Mouse (Mus musculus) mature B cell (primary cell): Measurements from ENCODE around the gene Nfib.

Source experiments
- in situ Hi-C: fragments of 300-500 bp; cut with MboI; formaldehyde crosslinking; loops from 2 replicates; pipeline ENCODE4 v1.14.3; 2019

The Nfib gene

DNA sequence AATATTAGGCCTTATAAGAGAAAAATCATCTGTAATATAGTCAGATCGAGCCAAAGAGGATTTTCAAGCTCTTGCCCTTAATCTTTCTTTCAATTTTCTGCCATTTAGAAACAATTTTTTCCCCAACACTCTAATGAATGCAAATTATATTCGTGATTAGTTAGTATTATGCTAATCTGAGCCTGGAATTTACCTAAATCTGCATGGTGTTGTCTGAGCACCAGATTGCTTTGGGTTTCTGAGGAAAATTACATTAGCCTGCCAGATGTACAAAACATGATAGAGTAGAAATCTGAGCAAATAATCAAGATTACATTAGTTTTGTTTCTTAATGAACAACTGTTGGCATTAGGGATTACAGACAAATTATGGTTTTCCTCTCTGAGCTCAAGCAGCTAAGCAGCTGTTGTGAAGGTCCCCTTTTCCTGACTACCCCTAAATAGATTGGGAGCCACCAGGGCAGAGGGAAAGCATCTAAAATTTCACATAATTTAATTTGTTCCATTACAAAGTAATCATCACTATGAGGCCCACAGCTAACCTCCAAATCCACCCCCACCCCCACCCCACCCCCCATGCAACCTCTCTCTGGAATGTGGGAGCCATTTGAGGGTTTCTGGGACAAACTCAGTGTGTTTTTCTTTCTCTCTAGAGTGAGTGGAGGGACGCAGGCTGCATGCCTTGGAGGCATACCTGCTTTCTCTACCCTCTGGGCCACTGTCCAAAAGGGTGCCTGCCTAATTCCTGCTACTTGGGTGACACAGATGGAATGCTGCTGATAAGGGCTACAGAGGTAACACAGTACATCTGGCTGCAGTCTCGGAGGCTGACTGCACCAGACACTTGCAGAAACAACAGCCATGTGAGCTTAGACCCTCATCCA is 14.2 kb downstream of the Nfib start:
- in situ Hi-C loops = no loop called here

DNA sequence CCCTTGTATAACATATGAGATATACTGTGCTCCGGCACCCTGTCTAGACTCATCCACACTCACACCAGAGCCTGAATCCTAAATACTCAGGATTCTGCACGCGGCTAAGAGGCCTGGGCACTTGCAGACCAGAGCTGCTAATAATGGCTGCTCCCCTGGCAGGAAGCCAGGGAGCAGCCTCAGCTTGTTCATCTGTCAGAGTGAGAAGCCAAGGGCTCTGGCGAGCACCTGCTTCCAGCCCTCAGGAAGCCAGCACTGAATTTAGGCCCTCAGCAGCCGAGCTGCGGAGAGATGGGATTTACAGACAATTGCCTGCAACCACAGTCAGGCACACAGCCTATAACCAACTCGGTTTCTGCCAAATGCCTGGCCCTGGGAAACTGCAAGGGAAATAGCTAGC is 15.3 kb downstream of the Nfib start:
- in situ Hi-C loops = no loop called here

DNA sequence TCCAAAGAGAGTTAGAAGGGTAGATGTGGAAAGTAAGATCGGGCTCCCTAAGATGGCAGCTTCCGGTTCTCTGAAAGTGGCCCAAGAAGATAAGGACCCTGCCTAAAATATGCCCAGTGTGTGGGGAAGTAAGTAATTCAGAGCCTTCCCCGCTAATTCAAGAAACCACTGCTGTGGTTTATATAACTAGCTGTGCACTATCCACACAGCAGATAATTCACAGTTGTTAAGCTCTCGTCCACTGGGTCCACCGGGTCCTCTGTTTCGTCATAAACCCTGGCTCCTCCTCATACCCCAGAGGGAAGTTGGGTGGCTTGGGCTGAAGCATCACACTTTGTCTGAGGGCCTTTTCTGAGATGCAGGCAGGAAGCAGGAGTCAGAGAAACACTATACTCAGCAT is 19.5 kb downstream of the Nfib start:
- in situ Hi-C loops = no loop called here

DNA sequence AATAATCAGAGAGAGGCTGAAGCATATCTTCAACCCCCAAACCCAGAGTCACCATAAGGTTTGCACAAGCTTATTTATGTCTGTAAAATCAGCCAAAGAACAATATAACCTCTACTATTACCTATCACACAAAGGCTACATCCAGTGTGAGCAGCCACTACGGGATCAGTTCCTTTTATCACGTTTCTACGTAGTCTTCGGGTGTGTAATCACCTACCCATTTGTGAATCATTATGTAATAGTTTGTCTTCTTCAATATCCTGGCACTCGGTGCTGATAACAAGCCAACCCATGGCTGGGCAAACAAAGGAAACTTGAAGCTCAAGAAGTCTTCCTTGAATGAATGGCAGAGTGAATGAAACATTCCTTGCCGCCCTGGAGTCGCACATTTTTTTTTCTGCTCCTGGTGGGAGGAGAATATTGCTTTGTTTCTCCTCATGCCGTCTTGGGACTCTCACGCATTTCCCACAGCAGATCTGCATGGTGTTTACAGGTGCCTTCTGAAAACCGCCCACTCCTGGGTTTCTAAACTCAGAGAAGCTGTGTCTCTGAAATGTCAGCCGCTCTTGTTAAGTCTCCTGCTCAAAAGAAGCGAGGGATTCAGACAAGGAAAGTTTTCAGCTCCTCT is 21.3 kb downstream of the Nfib start:
- in situ Hi-C loops = no loop called here

DNA sequence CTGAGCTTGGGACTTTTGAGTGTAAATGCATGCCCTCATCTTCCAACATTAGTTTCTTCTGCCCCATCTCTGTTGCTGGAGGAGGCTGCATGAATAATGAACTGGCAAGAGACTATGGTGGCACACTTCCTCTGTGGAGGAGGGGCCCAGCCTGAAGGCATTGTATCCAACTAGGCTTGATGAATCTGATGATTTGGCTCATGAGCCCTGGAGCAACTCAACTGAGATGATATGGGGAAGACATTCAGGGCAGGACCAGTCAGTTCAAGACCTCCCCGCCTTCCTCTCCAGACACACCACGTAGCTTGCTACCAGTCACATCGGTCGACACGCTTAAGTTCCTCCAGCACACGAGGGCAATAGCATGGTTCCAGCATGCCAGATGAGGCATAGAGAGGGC is 22.0 kb downstream of the Nfib start:
- in situ Hi-C loops = no loop called here

DNA sequence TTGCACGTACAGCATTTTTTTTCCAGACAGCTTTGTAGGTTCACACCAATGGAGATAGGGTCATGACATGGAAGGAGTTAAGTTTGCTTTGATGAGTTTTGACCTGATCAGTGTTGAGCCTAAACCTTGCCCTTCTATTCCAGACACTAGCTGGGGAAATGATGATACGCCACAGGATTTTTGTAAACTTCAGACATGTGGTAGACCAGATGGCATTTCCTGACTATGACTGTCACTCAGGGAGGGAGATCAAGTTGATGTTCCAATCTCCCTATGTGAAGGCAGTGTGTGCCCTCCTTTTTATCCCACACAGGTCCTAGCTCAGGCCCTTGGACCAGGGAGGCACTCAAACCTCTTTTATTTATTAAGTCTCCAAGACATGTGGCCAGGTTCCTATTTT is 29.4 kb downstream of the Nfib start:
- in situ Hi-C loops = no loop called here

DNA sequence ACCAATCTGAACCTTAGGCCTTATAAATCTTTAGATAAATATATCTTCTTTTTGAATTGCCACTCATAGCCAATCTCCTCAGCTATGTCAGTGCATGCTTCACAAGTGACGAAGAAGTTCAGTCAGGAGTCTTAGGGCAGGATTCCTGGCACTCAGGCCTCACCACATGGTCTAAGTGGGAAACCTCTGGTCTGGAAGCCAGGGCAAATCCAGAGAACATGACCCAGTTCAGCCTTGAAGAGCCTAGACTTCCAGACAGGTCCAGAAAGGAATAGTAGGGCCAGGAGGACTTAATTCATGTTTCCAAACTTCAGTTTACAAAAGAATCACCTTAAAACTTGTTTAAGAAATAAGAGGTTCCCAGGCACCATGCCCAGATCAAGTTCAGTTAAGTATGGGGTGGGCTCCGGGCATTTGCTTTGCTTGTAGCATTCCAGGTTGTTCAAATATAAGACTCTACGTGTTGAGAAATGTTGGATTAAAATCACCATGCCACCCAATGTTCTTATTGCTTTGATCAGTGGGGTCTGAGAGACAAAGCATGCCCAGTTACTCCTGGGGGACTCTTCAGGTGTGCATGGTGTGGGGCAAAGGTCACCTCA is 38.2 kb downstream of the Nfib start:
- in situ Hi-C loops = no loop called here

DNA sequence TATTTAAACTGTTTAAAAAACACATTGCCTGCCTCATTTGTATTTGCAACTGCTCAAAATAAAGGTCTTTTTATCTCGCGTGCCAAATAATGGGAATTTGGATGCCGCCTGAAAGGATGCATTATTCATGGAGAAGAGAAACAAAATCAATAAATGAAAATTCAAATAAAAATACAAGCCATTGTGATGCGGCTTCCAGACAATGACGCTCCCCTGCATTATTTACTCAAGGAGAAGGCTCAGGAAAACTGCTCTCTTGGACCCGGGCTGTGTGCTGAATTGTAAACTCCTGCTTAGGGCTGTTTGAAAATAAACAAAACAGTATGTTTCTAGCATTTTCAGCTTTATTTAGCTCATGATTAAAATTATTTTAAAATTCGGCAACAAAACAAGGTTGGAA is 41.1 kb downstream of the Nfib start:
- in situ Hi-C loops = no loop called here

DNA sequence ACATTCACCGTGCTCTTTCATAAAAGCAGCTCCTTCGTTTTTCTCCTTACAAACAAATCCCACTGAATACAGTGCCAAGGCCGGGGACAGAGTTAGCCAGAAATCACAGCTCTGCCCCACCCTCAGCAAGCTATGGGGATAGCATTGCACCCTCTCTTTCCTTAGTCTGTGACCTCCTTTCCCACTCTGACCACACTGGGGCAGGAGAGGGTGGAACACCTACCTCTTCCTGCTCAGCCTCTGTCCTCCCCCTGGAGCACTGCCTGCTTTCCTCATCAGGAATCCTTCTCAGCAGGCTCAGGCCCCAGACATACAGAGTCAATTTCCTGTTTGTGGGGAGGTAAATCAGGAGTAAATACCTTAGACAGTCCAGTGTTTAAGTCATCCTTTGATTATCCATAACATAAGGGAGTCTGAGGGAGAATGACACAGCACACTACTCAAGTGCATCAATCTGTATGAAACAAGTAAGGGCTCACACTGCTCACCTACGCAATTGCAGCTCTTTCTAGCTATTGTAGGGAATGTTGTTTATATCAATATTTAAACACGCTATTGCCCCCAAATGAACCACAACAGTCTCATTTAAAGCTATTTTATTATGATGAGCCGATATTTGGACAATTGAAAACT is 41.7 kb downstream of the Nfib start:
- in situ Hi-C loops = no loop called here

DNA sequence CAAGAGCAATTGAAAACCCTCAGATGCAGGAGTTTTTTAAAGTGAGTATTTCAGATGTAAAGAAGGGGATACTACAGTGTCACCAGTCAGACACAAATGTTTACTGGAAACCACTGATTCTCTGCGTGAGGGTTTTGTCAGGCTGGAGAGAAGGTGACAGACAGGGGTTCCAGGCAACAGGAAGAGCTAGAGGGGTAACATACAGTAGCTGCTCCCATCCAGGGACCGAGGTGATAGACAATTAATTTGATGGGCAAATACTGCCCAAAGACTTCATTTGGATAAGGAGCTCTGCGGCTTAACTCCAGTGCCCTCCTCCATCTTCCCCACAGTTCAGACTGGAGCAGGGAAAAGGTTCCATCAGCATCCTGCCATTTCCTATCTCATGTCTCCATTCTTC is 42.9 kb downstream of the Nfib start:
- in situ Hi-C loops = no loop called here

DNA sequence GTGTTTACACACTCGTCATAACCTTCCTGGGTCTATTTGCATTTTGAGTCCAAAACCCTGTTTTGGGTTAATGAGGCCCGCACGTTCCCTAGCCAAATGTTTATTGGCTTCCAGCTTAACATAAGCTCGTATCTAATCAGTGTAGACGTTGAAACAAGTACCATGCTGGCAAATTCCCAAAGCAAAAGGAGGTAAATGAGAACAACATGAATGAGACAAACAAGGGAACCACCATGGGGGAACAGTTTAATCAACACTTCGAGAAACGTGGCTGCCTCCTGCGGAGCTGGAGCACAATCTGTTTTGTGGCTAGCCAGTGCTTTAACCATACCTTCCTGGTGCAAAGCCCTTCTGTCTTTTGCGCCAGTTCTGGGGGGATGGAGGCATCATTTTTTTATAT is 43.3 kb downstream of the Nfib start:
- in situ Hi-C loops = no loop called here

DNA sequence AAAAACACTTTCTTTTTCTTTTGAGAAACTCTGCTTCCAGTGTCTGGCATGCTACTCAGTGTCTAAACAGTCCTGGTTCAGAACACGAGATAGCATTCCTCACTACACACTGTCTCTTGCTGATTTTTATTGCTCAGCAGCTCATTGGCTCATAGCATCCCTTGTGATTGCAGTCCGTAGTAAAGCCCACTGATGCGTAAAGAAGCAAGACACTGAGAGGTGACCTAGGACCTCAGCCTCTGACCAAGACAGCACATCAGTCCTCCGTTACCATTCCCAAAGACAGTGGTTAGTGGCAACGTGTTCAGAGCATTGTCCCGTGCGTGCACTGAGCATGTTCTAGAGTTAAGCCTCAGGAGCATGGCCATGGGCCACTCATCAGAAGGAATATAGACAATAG is 44.3 kb downstream of the Nfib start:
- in situ Hi-C loops = no loop called here

DNA sequence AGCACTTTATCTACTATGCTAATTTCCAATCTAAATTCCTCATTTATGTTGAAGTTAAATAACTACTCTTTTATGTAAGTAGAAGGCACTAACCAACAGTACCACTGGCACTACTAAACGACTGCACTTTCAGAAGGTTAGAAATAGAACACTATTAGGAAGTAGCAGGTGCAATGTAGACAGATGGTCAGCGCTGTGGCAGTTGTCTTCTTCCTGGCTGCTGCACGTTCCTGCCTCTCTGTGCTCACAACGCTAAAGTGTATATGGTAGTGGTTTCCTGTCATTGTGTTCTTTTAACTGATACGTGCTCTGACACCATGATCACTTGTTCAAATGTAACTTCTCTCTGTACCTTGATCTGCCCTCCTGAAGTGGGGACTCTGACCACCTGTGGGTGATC is 59.9 kb downstream of the Nfib start:
- in situ Hi-C loops = no loop called here

DNA sequence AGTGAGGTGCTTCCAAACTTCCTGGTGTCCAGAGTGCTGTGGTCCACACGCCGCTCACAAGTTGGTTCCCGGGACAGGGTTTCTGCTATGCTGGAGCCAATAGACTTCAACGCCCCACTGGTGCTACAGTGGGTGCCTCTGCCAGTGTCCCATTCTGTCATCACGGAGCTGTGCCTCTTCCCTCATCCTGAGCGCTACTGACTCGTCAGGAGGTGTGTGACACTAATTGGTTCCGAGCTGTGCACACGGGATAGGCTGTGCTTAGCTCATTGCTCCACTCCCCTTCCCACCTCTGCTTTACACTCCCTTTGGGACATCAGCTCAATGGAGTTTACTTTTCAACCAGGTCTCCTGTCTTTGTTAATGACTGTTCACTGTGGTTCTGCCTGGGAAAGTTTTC is 60.8 kb downstream of the Nfib start:
- in situ Hi-C loops = no loop called here

DNA sequence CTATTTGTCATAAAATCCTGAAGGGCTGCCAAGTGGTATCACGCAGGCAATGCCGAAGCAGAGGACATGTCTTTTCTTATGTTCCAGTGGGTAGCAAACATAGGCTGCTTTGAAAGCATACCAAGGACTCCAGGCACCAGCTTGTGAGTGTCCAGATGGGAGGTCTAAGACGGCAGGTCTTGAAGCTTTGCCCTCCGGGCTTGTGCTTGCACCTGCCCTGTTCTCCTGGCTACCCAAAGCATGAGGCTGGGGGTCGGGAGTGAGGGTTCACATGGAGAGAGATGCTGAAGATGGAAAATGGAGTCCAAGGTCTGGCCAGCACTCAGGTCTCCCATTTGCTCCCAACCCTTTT is 61.8 kb downstream of the Nfib start:
- in situ Hi-C loops = no loop called here

DNA sequence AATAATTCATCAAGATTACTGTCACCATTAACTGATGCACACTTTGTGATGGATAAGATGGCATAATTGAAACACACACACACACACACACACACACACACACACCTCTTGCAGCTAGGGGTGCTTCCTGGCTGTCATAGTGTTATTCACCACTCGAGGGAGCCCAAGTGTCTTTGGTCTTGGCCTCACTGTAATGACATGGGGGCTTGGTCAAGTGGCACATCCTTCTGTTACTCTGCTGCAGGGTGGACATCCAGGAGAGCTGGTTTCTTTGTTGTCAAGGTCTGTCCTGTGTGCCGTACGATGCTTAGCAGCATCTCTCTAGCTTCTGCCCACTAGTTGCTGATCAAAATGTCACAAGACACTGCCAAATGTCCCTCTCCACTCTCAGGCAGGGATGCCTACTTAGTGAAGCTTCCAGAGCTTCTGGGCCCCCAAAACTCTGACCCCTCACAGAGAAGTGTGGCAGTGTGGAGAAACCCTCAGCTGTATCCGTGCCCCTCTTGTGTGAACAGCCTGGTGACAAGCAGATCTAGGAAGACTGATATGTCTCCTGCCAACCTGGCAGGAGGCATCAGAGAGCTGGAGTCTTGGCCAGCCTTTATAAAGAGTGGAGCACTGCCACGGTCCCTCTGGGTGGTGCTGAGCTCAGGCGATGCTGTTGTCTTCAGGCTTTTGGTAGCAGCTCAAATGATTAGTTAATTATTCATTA is 62.4 kb downstream of the Nfib start:
- in situ Hi-C loops = no loop called here

DNA sequence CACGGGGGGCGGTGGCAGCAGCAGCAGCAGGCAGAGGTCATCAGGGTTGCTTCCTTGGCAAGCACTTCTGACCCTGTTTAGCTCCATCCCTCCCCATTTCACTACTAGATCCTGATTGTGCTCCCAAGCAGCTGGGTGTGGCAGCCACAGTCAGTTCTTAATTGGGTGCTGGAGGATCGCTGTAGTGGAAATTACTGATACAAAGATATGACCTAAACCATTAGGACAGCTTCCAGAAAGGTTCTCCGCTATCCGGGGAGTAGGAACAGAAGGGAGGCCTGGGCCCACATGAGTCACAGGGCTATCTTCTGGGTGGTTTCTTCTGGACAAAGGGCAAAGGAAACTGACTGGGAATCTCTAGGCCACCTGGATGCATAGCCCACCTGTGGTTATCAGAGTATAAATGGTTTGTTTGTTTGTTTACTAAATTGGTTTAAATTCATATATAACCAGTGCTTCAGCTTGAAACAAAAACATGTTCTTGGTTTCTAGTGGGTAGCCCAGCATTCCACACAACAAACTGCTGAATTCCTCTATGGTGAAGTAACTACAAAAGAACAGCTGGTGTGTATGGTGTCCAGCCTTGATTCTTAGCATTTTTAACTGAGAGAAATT is 64.4 kb downstream of the Nfib start:
- in situ Hi-C loops = no loop called here

DNA sequence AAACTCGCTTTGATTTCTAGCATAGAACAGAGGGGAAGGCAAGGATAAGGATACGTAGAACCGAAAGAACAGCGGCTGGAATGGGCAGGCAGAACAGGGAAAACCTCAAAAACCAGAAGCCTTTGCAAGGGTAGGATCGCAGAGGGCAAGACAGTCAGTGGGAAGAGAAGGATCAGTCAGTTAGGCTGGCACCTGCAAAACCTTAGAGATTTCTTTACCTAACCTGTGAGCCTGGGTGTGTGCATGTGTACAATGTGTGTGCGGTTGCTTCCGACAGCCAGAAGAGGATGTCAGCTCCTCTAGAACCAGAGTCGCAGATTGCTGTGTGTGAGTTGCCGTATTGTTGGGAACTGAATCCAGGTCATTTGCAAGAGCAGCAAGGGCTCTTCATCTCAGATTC is 67.3 kb downstream of the Nfib start:
- in situ Hi-C loops = no loop called here

DNA sequence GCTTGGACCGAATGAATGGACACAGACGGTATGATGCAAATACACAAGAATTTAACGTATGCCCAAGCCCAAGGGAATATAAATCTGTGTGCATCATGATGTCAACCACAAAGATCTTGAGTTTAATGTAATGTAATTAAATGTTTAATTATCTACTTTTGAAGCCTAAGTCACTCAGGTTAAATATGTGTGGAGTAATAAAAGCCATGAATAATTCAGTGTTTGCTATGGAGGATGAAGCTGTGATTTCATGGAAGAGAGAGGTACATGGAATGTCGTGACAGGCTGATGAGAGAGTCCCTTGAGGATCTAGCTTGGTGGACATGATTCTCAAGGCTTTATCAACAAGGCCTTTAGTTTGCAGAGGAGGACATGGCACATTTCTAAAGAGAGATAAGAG is 67.9 kb downstream of the Nfib start:
- in situ Hi-C loops = no loop called here

DNA sequence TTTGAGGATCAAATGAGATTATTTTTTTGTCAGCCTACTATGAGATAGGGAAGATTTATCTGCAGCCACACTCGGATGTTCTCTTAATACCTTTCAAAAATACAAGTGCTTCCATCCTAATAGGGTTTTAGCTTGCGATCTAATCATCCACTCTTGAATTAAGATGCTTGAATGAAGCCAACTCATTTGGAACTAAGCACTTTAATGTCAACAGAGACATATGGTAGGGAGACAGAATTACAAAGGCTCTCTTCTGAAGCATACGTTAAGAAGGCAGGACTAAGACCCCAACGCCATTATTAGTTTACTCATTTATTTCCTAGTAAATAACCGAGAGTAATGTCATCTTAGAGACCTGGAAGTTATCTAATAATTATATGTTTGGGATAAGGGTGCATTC is 68.9 kb downstream of the Nfib start:
- in situ Hi-C loops = no loop called here

DNA sequence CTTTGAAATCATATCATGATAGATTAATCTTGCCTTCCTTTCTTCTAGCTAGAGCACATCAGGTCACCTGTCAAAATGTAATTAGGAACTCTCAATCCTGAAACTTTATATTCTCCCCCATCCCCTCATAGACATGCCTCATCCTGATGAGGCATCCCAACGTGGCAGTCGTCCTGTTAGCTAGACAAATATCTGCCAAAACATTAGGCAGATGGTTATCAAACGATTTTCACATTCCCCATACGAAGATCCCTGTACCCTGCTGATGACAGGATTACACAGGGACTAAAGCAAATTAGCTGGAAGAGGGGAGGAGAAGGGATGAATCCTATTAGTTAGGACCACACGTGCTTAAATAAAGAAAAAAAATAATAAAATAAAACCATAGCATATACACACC is 69.7 kb downstream of the Nfib start:
- in situ Hi-C loops = no loop called here

DNA sequence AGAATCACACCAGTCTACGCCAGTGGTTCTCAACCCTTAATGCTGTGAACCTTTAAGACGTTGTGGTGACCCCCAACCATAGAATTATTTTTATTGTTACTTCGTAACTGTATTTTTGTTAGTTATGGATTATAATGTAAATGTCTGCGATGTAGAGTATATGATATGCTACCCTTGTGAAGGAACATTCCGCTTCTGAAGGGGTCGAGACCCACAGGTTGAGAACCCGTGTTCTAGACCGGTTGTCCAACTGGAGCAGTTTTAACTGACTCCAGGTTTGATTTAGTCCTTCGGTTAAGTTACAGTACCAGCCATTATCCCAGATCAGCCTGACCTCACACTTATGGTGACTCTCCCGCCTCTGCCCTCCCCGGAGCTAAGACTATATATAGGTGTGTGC is 70.4 kb downstream of the Nfib start:
- in situ Hi-C loops = no loop called here
